Mouse (Mus musculus) right cerebral cortex, postnatal 14 days (tissue): ENCODE measurements around the gene Vps29.

Source experiments
- DNase-seq: peaks from one replicate; pipeline ENCODE4 v3.0.0; 2022

The Vps29 gene

GRCm38 (mm10) chr5:122401303-122401640 is 47.1 kb downstream of the Vps29 start:
- DNase-seq = peak; percentile 73

- DNase-seq = no peak
These were observed 48.0 kb downstream of the Vps29 start for GRCm38 (mm10) chr5:122402160-122402559.

DNA sequence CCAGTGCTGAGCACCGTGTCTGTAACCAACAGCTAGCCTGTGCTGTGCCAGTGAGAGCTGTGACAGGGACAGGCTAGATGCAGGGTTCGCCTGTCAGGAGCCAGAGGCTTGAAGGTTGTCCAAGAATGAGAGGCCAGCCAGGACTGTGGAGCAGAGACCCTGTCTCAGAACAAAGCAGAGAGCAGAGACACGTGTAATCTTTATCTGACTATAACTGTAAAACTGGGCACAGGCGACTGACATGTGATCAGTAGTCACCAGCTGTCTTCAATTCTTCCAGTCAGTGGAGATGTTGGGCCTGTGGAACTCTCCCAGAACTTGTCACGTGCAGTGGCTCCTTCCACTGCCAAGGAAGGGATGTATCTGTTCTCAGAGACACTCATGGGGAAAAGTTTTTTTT is 48.6 kb downstream of the Vps29 start:
- no peak for DNase-seq

DNA sequence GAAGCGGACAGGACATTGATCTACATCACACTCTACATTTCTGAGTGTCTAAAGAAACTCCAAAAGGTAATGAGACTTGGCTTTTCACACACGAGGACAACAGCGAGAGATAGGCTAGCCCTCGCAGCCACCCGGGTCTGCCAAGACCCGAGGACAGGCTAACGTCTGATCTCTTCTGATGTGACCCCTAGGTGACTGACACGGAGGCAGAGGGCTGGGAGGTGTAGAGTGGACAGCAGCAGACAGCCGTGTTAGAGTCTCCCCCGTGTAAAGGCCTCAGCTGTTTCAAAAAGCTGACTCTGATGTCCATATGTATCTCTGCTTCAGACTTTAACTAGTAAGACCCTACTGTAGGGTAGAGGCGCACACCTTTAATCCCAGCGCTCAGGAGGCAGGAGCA is 49.2 kb downstream of the Vps29 start:
- DNase-seq = no peak

DNA sequence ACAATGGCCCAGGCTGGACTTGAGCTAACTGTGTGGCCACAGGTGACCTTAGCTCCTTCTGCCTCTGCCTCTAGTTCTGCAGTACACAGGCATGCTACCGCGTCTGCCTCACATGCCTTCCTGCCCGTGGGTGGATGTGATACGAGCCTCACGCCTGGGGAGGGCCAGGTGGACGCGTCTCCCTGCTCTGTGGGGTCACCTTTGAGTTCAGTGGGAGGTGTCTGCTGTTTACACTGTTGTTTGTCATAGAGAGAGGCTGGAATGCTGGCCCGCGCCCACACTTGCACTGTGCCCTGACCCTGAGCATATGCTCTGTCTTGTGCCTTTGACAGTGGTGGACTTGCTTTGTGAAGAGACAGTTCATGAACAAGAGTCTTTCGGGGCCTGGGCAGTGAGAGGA is 51.4 kb downstream of the Vps29 start:
- DNase-seq = no peak

DNA sequence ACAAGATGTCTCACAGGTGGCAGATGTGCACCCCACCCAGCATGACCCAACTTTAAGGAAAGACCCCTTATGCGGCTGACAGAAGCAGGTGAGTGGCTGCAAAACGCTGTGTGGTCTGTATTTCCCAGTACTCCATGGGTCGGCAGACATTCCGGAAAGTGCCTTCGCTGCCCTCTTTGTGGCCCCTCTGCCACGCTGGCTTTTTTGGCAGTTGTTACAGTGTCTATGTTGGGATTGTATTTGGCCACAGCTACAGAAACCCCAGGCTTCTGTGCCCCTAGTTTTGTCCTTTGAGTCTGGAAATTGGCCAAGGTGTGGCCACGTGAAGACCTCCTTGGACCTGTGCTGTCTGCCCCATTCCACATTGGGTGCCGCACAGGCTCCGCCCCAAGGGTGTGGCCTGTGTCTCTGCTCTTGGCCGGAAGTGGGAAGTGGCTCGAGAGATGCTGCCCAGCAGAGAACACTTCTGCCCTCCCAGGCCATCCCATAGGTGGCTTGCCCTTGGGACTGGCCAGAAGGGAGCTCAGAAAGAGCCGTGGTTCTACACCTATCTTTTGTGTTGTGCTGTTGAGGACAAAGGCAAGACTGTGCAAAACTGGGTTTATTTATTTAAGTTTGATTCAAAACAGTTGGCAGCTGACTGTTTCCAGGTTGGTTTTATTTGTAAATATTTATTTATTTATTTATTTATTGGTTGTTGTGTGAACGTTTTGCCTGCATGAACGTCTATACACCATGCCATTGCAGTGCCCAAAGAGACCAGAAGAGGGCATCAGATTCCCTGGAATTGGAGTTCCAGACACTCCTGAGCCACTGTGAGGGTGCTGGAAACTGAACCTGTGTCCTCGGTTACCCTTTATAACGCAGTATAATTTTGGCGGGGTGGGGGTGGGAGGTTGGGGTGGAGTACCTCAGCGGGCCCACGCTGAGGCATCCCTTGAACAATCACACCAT is 55.8 kb downstream of the Vps29 start:
- DNase-seq = no peak

- DNase-seq = no peak
These were observed 57.7 kb downstream of the Vps29 start for GRCm38 (mm10) chr5:122411892-122412291.

DNA sequence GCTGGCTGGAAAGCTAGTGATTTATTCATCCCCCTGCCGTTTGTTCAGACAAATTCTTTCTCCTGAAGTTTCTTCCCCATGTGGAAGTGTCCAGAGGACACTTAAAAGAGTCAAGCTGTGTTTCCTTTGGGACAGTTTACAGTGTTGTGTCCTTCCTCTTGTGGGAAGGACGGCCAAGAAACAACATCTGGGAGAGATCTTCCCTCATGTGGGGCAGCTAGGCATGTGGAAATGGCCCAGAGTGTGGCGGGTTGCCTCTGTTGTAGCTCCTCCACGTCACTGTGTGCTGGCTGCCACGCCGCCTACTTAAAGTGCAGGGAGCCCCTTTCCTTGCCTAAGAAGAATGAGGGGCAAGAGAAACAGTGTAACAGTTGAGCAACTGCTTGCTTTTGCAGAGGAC is 58.7 kb downstream of the Vps29 start:
- DNase-seq = no peak

DNA sequence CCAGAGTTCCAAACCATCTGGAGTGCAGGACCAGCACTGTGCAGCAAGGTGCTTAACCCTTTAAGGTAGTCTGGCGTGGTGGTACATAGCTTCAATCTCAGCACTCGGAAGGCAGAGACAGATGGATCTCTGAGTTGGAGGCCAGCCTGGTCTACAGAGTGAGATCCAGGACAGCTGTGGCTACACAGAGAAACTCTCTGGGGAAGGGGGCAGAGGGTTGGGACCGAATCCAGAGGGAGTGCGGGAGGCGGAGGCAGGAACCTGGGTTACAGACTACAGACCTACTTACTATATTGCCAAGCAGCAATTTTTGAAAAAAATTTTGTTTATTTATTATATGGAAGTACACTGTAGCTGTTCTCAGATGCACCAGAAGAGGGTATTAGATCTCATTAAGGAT is 60.2 kb downstream of the Vps29 start:
- DNase-seq = no peak
